Mouse (Mus musculus): ENCODE results near the gene Amfr.

DNA sequence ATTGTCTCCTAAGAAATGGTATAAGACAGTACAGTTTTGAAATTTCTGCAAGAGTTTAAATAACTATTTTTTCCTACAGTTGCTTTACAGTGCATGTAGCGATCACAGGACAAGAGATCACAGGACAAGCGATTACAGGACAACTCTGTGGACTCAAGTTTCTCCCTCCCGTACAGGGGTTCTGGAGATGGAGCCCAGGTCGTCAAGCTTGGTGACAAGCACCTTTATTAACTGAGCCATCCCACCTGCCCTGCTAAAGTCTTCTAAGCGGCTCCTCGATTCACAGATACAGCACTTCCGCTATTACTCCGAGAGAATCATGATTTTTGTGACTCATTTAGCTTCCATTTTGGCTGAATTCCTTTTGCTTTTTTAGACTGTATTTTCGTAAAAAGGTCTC is 17.1 kb upstream of the Amfr start:
- TF ChIP-seq CTCF (IDR thresholded peaks at IDR 0.05; ENCODE audit: borderline replicate concordance, extremely low read depth, insufficient read depth, insufficient read length) (no peak), POLR2A (IDR thresholded peaks at IDR 0.05; ENCODE audit: borderline replicate concordance, extremely low read depth, insufficient read depth, insufficient read length, poor library complexity, severe bottlenecking) (no peak)
